Mouse (Mus musculus) E14TG2a.4 (cell line): ENCODE data around the gene Zc3hc1.

ENCODE experiments used
- H3K27me3 ChIP-seq: 2 replicates; pipeline ENCODE4 v1.6.1; 2014; ENCODE audit warnings: low read length, control low read depth; ENCODE audit not compliant: insufficient read depth
- H3K36me3 ChIP-seq: 2 replicates; pipeline ENCODE4 v1.6.1; 2014; ENCODE audit warnings: low read length, control low read depth; ENCODE audit not compliant: insufficient read depth
- H3K4me1 ChIP-seq: replicated peaks from 2 replicates; pipeline ENCODE4 v1.6.1; 2014; ENCODE audit warnings: low read depth, low read length, control low read depth
- H3K4me3 ChIP-seq: replicated peaks from 2 replicates; pipeline ENCODE4 v1.5.1; 2014; ENCODE audit warnings: mild to moderate bottlenecking, low read length
- H3K9me3 ChIP-seq: 2 replicates; pipeline ENCODE4 v1.6.1; 2014; ENCODE audit warnings: low read length, control low read depth
- CTCF ChIP-seq: conservative IDR thresholded peaks from 2 replicates; pipeline ENCODE4 v1.5.1; 2014; ENCODE audit warnings: low read length
- NANOG ChIP-seq: IDR thresholded peaks from 2 replicates; pipeline ENCODE4 v1.6.1; 2014; ENCODE audit warnings: borderline replicate concordance, low read length, mixed read lengths
- POU5F1 ChIP-seq: IDR thresholded peaks from 2 replicates; pipeline ENCODE4 v1.6.1; 2014; ENCODE audit warnings: low read length, borderline replicate concordance

Gene Zc3hc1

GRCm38 (mm10) chr6:30319216-30319615, 71.6 kb downstream of the Zc3hc1 start:
- H3K36me3 ChIP-seq, result no peaks in the 10 kb centered on the region
- H3K27me3 ChIP-seq, result no peaks in the 10 kb centered on the region
- TF ChIP-seq NANOG, result no peak
- no peak for TF ChIP-seq POU5F1
- TF ChIP-seq CTCF, result no peak
- peaks cover 26% of the 10 kb centered on the region for H3K4me1 ChIP-seq
- H3K9me3 ChIP-seq, result no peaks in the 10 kb centered on the region
- no peak overlapping the region for H3K4me3 ChIP-seq
